Mouse (Mus musculus) adrenal gland, postnatal 14 days (tissue): ENCODE data around the gene Srsf3. TPM values are rescaled to one million over a fixed set of nuclear protein-coding genes. Genes with fewer than 3 reads are reported as not detected.

ENCODE experiments used
- DNase-seq: peaks from one replicate; pipeline ENCODE4 v3.0.0; 2021; ENCODE audit warnings: mixed read lengths
- total RNA-seq: library from RNA; stranded (reverse); gene quantifications from 2 replicates; pipeline ENCODE4 v1.2.3, GENCODE M21; 2021

The Srsf3 gene
- total RNA-seq, 1 experiment from 2014 or later: 167 TPM

DNA sequence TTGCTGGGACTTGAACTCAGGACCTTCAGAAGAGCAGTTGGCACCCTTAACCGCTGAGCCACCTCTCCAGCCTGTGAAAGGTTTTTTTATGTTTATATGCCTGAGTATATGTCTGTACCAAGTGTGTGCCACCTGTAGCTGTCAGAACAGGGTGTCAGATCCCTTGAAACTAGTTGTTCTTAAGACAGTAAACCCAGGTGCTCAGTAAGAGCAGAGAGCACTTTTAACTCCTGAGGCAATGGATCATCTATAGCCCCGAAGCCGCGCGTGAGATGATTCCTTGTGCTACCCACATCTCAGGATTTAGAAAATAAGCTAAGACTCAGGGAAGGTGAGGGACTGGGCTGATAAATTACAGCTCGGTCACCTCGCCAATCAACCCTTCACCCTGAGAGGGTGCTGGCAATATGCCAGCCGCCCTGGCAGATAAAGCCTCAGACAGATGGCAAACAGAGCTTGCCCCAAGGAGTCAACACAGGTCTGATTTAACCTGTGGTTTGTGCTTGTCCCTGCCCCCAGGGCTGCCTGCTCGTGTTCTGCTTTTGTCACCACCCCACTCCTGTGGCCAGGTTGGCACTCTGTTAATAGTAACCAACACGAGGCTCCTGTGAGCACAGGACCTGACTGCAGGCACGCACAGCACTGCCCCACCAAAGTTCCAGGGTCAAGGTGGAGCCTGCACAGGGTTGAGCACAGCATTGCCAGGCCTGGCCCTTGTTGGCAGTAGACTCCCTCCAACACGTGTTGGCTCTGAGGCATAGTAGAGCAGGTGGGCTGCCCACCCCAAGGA, 13.5 kb downstream of the Srsf3 start:
- peak; percentile 68 for DNase-seq

DNA sequence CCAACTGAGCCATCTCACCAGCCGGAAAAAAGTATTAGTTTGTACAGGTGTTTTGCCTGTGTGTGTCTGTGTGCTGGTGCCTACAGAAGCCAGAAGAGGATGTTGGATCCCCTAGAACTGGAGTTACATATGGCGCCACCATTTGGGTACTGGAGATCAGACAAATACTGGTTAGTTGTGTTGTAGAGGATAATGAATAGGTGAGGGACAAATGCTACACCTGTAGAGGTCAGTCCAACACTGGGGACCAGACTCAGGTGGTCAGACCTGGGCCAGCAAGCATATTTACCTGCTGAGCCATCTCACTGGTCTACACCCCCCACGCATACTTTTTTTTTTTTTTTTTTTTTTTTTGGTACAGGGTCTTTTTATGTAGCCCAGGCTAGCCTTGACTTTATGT, 14.4 kb downstream of the Srsf3 start:
- DNase-seq: no peak

- DNase-seq: no peak
These were observed 15.5 kb downstream of the Srsf3 start for GRCm38 (mm10) chr17:29047697-29048514.

GRCm38 (mm10) chr17:29048748-29049507, 16.5 kb downstream of the Srsf3 start:
- DNase-seq: peak; percentile 89

DNA sequence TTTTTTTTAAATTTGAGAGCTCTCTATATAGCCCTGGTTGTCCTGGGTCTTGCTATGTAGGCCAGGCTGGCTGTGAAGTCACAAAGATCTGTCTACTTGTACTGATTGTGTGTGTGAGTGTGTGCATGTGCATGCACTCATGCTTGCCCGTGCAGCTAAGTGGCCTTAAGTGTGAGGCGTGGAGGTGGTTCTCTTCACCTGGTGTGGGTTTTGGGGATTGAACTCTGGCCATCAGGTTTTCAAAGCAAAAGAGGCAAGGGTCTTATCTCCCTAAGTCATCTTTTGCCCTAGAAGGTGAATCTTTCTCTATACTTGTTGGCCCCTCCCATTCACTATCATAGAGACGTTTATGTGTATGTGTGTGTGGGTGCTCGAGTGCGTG, 17.1 kb downstream of the Srsf3 start:
- no peak for DNase-seq

DNA sequence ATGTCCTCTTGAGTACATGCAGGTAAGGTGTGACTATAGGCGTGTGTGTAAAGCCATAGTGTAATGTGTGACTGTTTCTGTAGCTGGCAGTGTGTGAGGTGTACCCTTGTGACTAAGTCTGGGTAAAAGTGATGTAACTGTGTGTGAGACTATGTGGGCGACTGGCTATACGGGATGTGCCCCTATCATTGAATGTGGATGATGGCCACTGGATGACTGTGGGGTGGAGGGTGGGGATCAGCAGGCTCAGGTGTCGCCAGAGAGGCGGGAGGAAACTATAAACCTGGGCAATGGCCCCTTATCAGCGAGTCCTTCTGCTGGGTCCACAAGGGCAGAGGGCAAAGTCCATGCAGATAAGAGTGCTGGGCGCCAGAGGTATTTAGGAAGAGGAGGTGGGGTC, 17.5 kb downstream of the Srsf3 start:
- no peak for DNase-seq

GRCm38 (mm10) chr17:29050791-29051190, 18.4 kb downstream of the Srsf3 start:
- no peak for DNase-seq

DNA sequence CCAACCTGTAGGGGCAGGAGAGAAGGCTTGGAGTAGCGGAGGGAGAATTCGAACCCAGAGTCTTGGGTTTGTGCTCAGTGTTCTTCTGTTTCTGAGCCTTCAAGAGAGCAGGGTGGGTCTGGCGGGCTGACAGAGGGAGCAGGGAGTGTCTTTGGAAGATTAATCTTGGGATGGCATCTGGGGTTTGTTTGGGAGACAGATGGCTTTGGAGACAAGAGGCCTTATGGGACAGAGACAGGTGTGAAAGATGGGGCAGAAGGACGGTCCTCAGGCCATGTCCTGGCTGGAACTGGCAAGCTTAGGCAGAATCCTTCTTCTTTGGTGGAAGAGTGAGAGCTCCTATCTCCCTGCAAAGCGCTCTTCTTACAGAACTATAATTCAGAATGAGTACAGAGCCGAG, 20.6 kb downstream of the Srsf3 start:
- DNase-seq: no peak

GRCm38 (mm10) chr17:29053841-29054240, 21.4 kb downstream of the Srsf3 start:
- DNase-seq: peak; percentile 76

DNA sequence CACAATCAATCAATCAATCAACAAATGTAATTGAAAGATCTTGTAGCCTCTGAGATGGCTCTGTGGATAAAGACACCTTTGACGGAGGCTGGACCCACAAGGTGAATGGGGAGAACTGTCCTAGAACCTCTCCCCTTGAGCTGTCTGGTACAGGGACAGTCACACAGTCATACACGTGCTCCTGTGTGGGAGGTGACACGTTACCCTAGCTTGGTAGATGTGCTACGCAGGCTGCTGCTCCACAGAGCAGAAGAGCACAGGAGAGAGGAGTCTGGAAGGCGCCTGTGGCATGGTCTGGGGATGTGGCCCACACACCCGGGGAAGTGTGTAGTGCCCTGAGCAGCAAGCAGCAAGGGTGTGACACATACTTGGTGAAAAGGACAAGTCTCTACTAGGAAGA, 22.0 kb downstream of the Srsf3 start:
- DNase-seq: no peak

- DNase-seq: no peak
These were observed 23.2 kb downstream of the Srsf3 start for GRCm38 (mm10) chr17:29055586-29055985.

DNA sequence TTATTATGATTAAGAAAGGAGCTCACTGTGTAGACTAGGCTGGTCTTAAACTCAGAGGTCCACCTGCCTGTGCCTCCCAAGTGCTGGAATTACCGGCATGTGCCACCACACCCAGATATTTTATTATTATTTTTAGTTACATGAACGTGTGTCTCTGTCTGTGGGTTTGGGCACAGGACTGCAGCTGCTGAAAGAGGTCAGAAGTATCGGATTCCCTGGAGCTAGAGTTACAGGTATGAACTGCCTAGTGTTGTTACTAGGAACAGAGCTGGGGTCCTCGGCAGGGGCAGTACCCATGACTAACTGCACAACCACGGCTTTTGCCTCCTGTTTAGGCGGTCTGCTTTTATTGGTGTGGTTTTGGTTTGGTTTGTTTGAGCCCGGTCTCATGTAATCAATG, 23.8 kb downstream of the Srsf3 start:
- DNase-seq: no peak

GRCm38 (mm10) chr17:29056699-29057151, 24.3 kb downstream of the Srsf3 start:
- peak; percentile 24 for DNase-seq

- no peak for DNase-seq
These were observed 25.0 kb downstream of the Srsf3 start for GRCm38 (mm10) chr17:29057361-29057890.

GRCm38 (mm10) chr17:29057961-29058360, 25.5 kb downstream of the Srsf3 start:
- peak; percentile 72 for DNase-seq

DNA sequence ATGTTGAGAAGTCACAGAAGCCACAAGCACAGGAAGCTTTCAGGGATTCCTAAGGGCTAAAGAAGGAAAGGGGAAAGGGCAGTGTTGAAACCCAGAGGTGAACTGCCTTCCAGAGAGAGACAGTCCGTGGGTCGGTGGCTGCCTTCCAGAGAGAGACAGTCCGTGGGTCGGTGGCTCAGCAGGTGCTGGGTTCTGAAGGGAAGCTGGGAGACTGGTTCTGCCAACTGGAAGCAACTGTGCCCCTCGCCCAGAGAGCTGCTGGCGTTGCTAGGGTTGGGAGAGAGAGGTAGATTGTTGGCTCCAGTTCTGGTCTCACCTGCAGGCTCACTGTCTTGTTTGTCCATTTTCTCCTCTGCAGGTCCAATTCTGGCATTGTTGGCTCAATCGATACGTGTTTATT, 26.1 kb downstream of the Srsf3 start:
- DNase-seq: no peak

GRCm38 (mm10) chr17:29059581-29059980, 27.2 kb downstream of the Srsf3 start:
- DNase-seq: no peak

GRCm38 (mm10) chr17:29060946-29061345, 28.5 kb downstream of the Srsf3 start:
- peak; percentile 62 for DNase-seq

GRCm38 (mm10) chr17:29062119-29063035, 29.9 kb downstream of the Srsf3 start:
- peak; percentile 56 for DNase-seq

GRCm38 (mm10) chr17:29063121-29063987, 30.9 kb downstream of the Srsf3 start:
- no peak for DNase-seq

- no peak for DNase-seq
These were observed 31.5 kb downstream of the Srsf3 start for GRCm38 (mm10) chr17:29063988-29064285.
